Comparison of ENCODE assay signal across 21 mouse cellular contexts in genomic region chr19:32675766-32676165, GRCm38 (mm10).
DNase-seq lines count a peak whose midpoint lies in the region; ATAC-seq and TF ChIP-seq lines count a peak whose summit lies in the region.
"Had no signal": no experiment of that assay in that cellular context is flagged by ENCODE, and none has a peak within 500 bp of the region (broad histone marks: within the 10 kb centered on the region; RNA-seq: fewer than 3 reads in every experiment).

No protein-coding gene starts in this region.

- peak; percentile 54 for DNase-seq in 416B (ENCODE audit: low read depth)
- no peak for DNase-seq in left cerebral cortex, adult 18-20 months (ENCODE audit: low spot score in 2 of 2)
- no peak for DNase-seq in ovary, adult 18-20 months (ENCODE audit: low spot score)
- DNase-seq: adrenal gland, adult 8-10 months; adrenal gland, postnatal 14 days; adrenal gland, postnatal 36 days; cerebellum, adult 11-12 months; cerebellum, adult 2 months; cerebellum, adult 9-10 months; cerebellum, postnatal 10 days; cerebellum, postnatal 25 days; forebrain, postnatal 0 days had no signal

- H3K9ac ChIP-seq in hindbrain, embryonic 13.5 days = no peak overlapping the region
- H3K9ac ChIP-seq: embryonic facial prominence, embryonic 12.5 days; forebrain, embryonic 13.5 days; forebrain, embryonic 15.5 days; forebrain, postnatal 0 days had no signal

- TF ChIP-seq CTCF in embryonic fibroblast, embryonic 13.5 days (IDR thresholded peaks at IDR 0.05; ENCODE audit: borderline replicate concordance, insufficient read depth, low read length) = no peak

- peaks cover 6% of the 10 kb centered on the region for H3K4me1 ChIP-seq in embryonic fibroblast, embryonic 13.5 days (ENCODE audit: control insufficient read depth, insufficient read depth, low read length)
- H3K4me1 ChIP-seq in hindbrain, embryonic 13.5 days (replicated peaks) = no peaks in the 10 kb centered on the region
- H3K4me1 ChIP-seq: embryonic facial prominence, embryonic 10.5 days; embryonic facial prominence, embryonic 12.5 days; forebrain, embryonic 13.5 days; forebrain, embryonic 15.5 days had no signal

- WGBS in hindbrain, embryonic 13.5 days = 92% methylated on average over 3 of the region's 3 CpGs

- no peak for ATAC-seq in hindbrain, embryonic 13.5 days (ENCODE audit: low FRiP score)
- ATAC-seq: activated CD4-positive, CD25-positive, alpha-beta regulatory T cell, adult 4 months; forebrain, embryonic 13.5 days; forebrain, embryonic 15.5 days; forebrain, postnatal 0 days; Patski had no signal

- H3K4me3 ChIP-seq in embryonic fibroblast, embryonic 13.5 days (ENCODE audit: insufficient read depth, low read length) = no peak overlapping the region
- no peak overlapping the region for H3K4me3 ChIP-seq in hindbrain, embryonic 13.5 days
- H3K4me3 ChIP-seq: embryonic facial prominence, embryonic 10.5 days; embryonic facial prominence, embryonic 12.5 days; erythroblast, embryonic 14.5 days; forebrain, embryonic 13.5 days; forebrain, embryonic 15.5 days had no signal

- H3K27me3 ChIP-seq in hindbrain, embryonic 13.5 days = no peaks in the 10 kb centered on the region
- H3K27me3 ChIP-seq: embryonic facial prominence, embryonic 12.5 days; forebrain, embryonic 13.5 days; forebrain, embryonic 15.5 days; Patski had no signal

- H3K4me2 ChIP-seq in hindbrain, embryonic 13.5 days = no peak overlapping the region
- H3K4me2 ChIP-seq: embryonic facial prominence, embryonic 12.5 days; forebrain, embryonic 13.5 days; forebrain, embryonic 15.5 days had no signal

- H3K9me3 ChIP-seq in hindbrain, embryonic 13.5 days = no peaks in the 10 kb centered on the region
- H3K9me3 ChIP-seq: embryonic facial prominence, embryonic 10.5 days; embryonic facial prominence, embryonic 12.5 days; forebrain, embryonic 13.5 days; forebrain, embryonic 15.5 days had no signal

- TF ChIP-seq POLR2A in embryonic fibroblast, embryonic 13.5 days (IDR thresholded peaks at IDR 0.05; ENCODE audit: low read depth, low read length) = no peak

- peak overlapping the region; percentile 47 for H3K27ac ChIP-seq in embryonic fibroblast, embryonic 13.5 days (ENCODE audit: insufficient read depth, low read length)
- no peak overlapping the region for H3K27ac ChIP-seq in hindbrain, embryonic 13.5 days
- H3K27ac ChIP-seq: embryonic facial prominence, embryonic 10.5 days; embryonic facial prominence, embryonic 12.5 days; forebrain, embryonic 13.5 days; forebrain, embryonic 15.5 days had no signal

- H3K36me3 ChIP-seq in hindbrain, embryonic 13.5 days = peaks cover 38% of the 10 kb centered on the region
